Mouse (Mus musculus): ENCODE results near the gene Osbp2. TPM values are rescaled to one million over a fixed set of nuclear protein-coding genes. Genes with fewer than 3 reads are reported as not detected.

Osbp2 gene
- polyA plus RNA-seq, 1 experiment from 2014 or later = 0.18 TPM

DNA sequence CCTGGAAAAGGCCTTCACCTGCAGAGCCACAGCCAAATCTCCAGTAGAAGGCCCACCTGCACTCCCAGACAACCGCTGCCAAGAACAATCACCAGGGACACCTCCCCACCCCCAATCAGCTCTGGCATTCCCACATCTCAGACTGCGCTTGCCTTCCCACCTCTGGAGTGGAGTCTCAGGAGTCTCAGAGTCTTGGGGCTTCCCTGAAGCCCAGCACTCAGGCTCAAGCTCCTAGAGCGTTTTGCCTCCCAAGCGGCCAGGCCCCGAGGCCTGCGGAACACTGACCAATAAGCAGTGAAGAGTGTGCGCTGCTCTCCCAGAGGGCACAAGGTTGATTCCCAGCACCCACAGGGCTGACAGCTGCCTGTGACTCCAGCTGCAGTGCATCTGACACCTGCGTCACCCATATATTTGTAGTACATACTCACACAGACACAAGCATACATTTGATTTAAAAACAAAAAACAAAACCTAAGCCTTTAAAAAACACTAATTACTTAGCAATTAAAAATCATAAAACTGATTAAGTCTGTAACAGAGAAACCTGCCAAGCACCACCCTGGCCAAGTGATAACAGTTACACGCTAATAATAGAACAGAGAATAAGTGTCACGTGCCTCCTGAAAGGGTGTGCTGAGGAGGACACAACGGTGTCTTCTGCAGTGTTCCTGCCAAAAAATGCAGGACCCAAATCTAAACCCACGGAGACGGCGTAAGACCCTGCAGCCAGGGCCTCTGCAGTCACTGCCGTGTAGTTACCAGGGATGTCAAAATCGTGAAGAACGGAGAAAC, 19.6 kb downstream of the Osbp2 start:
- Histone ChIP-seq H3K27ac (no peak overlapping the region), H3K36me3 (no peaks in the 10 kb centered on the region), H3K4me3 (replicated peaks) (no peak overlapping the region), H3K4me1 (replicated peaks) (no peaks in the 10 kb centered on the region), H3K9me3 (replicated peaks) (no peaks in the 10 kb centered on the region), H3K9ac (no peak overlapping the region), H3K27me3 (no peaks in the 10 kb centered on the region), H3K4me2 (no peak overlapping the region)
- DNase-seq (no peak), ATAC-seq (ENCODE audit: low read depth) (no peak)
- 68% methylated on average over 17 of the region's 17 CpGs for WGBS (ENCODE audit: insufficient replicate concordance)

DNA sequence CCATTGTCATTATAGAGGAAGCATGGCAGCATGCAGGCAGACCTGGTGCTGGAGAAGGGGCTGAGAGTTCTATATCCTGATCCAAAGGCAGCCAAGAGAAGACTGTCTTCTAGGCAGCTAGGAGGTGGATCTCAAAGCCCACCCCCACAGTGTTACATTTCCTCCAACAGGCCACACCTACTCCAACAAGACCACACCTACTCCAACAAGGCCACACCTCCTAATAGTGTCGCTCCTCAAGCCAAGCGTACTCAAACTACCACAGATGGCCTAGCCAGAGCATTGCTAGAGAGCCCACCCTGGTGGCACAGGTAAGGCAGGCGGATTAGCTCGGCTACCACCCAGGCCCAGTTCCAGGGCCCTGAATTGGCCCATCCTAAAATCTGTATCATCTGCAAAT, 28.4 kb downstream of the Osbp2 start:
- Histone ChIP-seq H3K4me1 (replicated peaks) (no peaks in the 10 kb centered on the region), H3K36me3 (no peaks in the 10 kb centered on the region), H3K9me3 (replicated peaks) (no peaks in the 10 kb centered on the region), H3K4me2 (no peak overlapping the region), H3K4me3 (replicated peaks) (no peak overlapping the region), H3K27me3 (no peaks in the 10 kb centered on the region), H3K27ac (no peak overlapping the region), H3K9ac (no peak overlapping the region)
- WGBS (ENCODE audit: insufficient replicate concordance) = 48% methylated on average over 4 of the region's 4 CpGs
- ATAC-seq (ENCODE audit: low read depth) (no peak), DNase-seq (no peak)

DNA sequence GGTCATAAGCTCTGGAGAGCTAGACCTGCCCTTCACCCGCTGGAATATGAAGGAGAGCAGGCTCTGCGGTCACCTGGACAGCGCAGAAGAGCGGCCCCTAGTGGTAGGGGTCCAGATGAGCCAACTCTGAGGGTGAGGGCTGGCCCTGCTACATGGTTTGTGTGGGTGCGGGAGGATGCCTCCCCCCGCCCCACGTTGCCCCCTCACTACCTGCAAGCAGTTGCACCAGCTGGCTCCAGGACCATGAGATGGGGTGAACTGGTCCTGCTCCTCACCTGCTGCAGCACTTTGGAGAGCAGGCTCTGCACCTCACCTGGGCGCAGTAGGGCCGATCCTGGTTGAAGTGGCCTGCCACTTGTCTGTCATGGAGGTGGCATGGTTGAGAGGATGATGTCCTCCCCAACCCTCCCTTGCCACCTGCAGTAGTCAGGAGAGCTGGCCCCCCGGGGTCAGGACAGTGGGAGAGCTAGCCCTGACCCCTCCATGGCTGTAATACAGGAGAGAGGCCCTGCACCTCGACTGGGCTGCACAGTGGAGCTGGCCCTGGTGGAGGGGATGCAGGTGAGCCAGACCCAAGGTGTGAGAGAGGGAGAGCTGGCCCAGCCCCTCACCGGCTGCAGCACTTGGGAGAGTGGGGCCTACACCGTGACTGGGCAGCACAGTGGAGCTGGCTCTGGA, 29.1 kb downstream of the Osbp2 start:
- Histone ChIP-seq H3K4me3 (replicated peaks) (no peak overlapping the region), H3K36me3 (no peaks in the 10 kb centered on the region)
- WGBS (ENCODE audit: insufficient replicate concordance) = 34% methylated on average over 13 of the region's 13 CpGs

DNA sequence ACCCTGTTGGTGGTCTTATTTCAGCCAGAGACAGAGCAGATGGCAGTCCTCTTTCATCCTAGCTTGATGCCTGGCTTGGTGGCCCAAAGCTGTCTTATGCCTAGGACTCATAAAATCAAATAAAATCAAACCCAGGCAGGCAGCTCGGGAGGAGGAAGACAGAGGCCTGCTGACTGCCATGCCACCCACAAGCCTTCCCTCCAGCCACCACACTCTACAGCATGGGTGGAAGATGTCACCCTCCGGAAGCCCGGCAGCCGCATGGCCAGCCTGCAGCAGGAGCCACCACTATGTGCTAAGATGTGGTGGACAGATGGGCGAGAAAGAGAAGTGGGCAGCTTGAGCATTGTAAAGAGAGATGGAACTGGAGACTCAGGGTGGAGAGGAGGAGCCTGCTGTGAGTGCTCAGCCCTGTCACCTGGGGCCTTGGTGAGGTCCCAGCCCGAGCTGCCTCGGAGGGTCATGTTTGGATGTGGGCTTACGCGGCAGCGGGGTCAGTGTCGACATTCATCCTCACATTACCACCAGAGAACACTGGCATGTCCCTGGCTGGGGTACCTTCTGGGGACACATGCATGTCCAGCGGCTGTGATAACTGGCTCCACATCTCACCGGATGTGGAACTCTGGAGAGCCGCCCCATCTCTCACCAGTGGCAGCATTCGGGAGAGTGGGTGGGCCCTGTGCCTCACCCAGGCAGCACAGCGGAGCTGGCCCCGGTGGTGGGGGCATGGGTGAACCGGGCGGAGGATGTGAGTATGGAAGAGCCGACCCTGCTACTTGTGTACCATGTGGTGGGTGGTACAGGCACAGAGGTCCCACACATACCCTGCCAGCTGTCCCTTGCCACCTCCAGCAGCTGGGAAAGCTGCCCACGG, 29.9 kb downstream of the Osbp2 start:
- no peak overlapping the region for H3K4me3 ChIP-seq (replicated peaks)
- no peaks in the 10 kb centered on the region for H3K9me3 ChIP-seq (replicated peaks)
- no peaks in the 10 kb centered on the region for H3K27me3 ChIP-seq
- H3K4me1 ChIP-seq (replicated peaks) = no peaks in the 10 kb centered on the region
- WGBS (ENCODE audit: insufficient replicate concordance) = 33% methylated on average over 21 of the region's 21 CpGs
- H3K27ac ChIP-seq = no peak overlapping the region
- peak overlapping the region; percentile 23; the same call in 1 of the 2 replicates for H3K4me2 ChIP-seq
- DNase-seq (no peak), ATAC-seq (ENCODE audit: low read depth) (no peak)
- H3K9ac ChIP-seq = no peak overlapping the region
- no peaks in the 10 kb centered on the region for H3K36me3 ChIP-seq

More for the DNA sequence above, 29.1 kb downstream of the Osbp2 start:
- Histone ChIP-seq H3K27me3 (no peaks in the 10 kb centered on the region), H3K9me3 (replicated peaks) (no peaks in the 10 kb centered on the region), H3K4me2 (peak overlapping the region; percentile 23; the same call in 1 of the 2 replicates), H3K4me1 (replicated peaks) (no peaks in the 10 kb centered on the region), H3K27ac (no peak overlapping the region), H3K9ac (no peak overlapping the region)
- ATAC-seq (ENCODE audit: low read depth) (no peak; the same call in 1 of the 2 replicates), DNase-seq (peak; percentile 22)

DNA sequence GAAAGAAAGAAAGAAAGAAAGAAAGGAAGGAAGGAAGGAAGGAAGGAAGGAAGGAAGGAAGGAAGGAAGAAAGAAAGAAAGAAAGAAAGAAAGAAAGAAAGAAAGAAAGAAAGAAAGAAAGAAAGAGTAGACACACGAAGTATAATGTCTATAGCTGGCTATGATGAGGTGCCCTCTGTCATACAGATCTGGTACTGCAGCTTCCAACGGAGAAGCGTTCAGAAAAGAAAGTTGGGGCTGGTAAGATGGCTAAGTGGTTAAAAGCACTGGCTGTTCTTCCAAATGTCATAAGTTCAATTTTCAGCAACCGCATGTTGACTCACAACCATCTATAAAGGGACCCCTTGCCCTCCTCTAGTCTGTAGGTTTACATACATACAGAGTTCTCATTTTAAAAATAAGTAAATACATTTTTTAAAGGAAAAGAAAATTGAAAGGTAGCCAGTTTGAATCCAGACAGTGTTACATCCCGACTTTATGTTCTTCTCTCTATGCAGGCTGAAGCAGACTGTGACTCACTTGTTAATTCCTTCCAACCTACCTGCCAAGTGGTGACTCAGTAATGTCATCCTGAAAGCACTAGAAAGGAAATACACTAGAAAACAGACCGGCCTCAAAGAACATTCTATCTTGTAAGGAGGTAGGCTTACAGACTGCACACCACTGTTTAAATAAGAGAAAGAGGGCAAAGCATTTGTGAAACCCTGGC, 31.4 kb downstream of the Osbp2 start:
- Histone ChIP-seq H3K4me1 (replicated peaks) (no peaks in the 10 kb centered on the region), H3K36me3 (no peaks in the 10 kb centered on the region), H3K27ac (no peak overlapping the region), H3K4me3 (replicated peaks) (no peak overlapping the region), H3K9me3 (replicated peaks) (no peaks in the 10 kb centered on the region), H3K9ac (no peak overlapping the region), H3K4me2 (no peak overlapping the region), H3K27me3 (no peaks in the 10 kb centered on the region)
- 31% methylated on average over 6 of the region's 6 CpGs for WGBS (ENCODE audit: insufficient replicate concordance)
- DNase-seq (no peak), ATAC-seq (ENCODE audit: low read depth) (no peak)

DNA sequence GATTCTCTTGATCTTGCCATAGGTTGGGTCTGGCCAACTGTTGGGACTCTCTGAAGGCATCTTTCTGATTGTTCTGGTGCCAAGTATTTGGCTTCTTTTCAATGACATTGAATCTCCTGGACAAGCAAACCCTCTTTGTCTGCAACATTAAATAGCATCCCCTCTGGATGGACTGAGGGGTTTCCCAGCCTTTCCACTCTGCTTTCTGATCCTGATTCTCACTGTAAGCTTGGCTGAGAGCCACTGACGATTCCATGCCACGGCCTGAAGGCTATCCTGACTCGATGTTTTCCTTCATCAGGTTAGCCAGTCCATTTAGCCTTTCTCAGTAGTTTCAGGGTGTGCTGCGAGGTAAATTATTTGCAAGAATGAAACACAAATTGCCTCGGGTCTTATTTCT, 34.0 kb downstream of the Osbp2 start:
- Histone ChIP-seq H3K4me1 (replicated peaks) (no peaks in the 10 kb centered on the region), H3K4me2 (no peak overlapping the region), H3K4me3 (replicated peaks) (no peak overlapping the region), H3K9ac (no peak overlapping the region), H3K9me3 (replicated peaks) (no peaks in the 10 kb centered on the region), H3K36me3 (no peaks in the 10 kb centered on the region), H3K27me3 (no peaks in the 10 kb centered on the region), H3K27ac (no peak overlapping the region)
- DNase-seq = no peak
- 69% methylated on average over 5 of the region's 5 CpGs for WGBS (ENCODE audit: insufficient replicate concordance)
- no peak for ATAC-seq (ENCODE audit: low read depth)

DNA sequence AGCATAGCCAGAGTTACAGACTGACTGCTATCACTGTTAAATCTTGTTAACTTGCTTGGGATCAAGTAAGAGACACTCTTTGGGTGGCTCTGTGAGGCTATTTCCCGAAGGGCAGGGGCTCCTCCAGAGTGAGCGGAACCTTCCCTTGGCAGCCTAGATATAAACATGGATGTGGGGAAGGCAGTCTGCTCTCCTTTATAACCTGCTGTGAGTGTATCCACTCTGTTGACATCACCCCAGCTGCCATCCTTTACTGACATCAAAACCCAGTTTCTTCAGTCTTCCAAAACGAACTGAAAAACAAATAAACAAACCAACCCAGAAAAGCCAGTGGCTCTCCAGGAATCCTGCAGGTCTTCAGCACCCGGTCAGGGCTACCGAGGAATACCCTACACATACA, 39.6 kb downstream of the Osbp2 start:
- no peak for DNase-seq
- Histone ChIP-seq H3K9ac (no peak overlapping the region), H3K9me3 (replicated peaks) (no peaks in the 10 kb centered on the region), H3K27me3 (no peaks in the 10 kb centered on the region; the same call in 1 of the 2 replicates), H3K4me2 (no peak overlapping the region), H3K36me3 (no peaks in the 10 kb centered on the region), H3K4me1 (replicated peaks) (no peaks in the 10 kb centered on the region), H3K27ac (no peak overlapping the region), H3K4me3 (replicated peaks) (no peak overlapping the region)
- WGBS (ENCODE audit: insufficient replicate concordance) = 65% methylated on average over 5 of the region's 5 CpGs
- ATAC-seq (ENCODE audit: low read depth) = no peak

DNA sequence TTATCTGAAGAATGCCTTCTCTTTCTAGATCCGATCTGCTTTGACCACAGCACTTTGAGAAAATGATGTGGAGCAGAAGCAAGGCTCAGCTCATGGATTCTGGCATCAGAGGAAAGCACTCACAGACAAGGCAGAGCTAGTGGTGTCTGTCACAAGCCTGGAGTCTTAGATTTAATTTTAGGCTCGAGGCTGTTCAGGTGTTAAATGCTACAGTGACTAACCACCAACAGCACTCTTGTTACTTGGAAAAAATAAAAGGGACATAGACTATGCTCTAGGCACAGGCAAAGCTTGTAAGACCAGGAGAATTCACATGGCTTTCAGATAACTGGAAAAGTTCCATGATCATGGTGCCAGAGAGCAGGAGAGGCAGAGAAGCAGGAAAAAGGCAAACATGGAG, 40.3 kb downstream of the Osbp2 start:
- WGBS (ENCODE audit: insufficient replicate concordance) = 32% methylated on average over 2 of the region's 2 CpGs
- Histone ChIP-seq H3K4me2 (no peak overlapping the region), H3K27me3 (no peaks in the 10 kb centered on the region; the same call in 1 of the 2 replicates), H3K9ac (no peak overlapping the region), H3K4me3 (replicated peaks) (no peak overlapping the region), H3K27ac (no peak overlapping the region), H3K4me1 (replicated peaks) (no peaks in the 10 kb centered on the region), H3K36me3 (no peaks in the 10 kb centered on the region), H3K9me3 (replicated peaks) (no peaks in the 10 kb centered on the region)
- DNase-seq (no peak), ATAC-seq (ENCODE audit: low read depth) (no peak)

DNA sequence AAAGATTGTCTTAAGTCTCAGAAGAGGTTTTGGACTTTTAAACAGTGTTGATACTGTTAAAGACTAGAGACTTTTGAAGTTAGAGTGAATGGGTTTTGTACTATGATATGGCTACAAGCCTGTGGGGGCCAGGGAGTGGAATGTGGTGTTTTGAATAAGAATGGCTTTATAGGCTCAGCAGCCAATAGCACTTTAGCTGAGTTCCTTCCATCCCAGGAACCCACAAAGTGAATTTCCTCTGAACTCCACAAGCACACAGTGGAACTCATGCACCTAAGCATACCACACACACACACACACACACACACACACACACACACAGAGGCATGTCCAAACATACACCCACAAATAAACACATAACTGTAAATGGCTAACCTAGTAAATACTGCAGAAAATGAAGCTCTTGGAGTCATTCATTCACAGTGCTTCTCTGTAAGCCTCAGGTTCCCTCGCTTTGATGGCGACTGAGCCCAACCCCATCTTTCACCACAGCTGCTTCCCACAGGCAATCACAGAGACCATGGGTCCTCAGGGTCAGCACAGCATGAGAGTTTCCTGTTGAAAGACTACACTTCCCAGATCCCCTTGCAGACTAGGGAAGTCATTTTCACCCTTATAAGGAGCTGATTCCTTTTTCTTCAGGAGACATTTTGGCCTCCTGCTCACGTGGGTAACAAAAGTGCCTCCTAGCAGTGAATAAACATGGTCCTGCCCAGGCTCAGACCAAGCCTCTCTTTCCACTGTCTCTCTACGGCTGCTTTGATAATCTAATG, 45.5 kb downstream of the Osbp2 start:
- Histone ChIP-seq H3K9ac (no peak overlapping the region), H3K4me3 (replicated peaks) (no peak overlapping the region), H3K36me3 (no peaks in the 10 kb centered on the region), H3K27me3 (no peaks in the 10 kb centered on the region; the same call in 1 of the 2 replicates), H3K4me2 (no peak overlapping the region), H3K4me1 (replicated peaks) (no peaks in the 10 kb centered on the region), H3K9me3 (replicated peaks) (no peaks in the 10 kb centered on the region), H3K27ac (no peak overlapping the region)
- 21% methylated on average over 4 of the region's 4 CpGs for whole genome bisulfite sequencing (ENCODE audit: insufficient replicate concordance)
- ATAC-seq (ENCODE audit: low read depth) (no peak), DNase-seq (no peak)

DNA sequence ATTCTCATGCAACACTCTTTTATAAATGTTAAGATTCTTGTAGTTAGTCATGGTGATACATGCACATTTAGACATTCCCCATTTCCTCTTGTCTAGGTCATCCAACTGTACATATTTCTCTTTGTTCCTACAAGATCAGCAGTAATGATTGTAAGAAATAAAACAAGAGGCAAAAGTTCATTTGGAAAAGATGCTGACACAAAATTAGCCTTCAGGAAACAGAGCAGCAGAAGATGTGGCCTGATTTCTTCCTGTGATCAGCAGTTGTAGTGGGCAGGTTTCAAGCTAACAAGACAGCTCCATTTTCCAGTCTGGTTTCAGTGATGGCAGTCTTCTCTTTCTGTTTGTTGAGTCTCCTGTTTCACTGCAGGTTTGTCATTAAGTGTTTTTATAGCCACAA, 47.8 kb downstream of the Osbp2 start:
- Histone ChIP-seq H3K27me3 (no peaks in the 10 kb centered on the region), H3K4me1 (replicated peaks) (no peaks in the 10 kb centered on the region), H3K27ac (no peak overlapping the region), H3K36me3 (no peaks in the 10 kb centered on the region), H3K4me3 (replicated peaks) (no peak overlapping the region), H3K9ac (no peak overlapping the region), H3K9me3 (replicated peaks) (no peaks in the 10 kb centered on the region), H3K4me2 (no peak overlapping the region)
- ATAC-seq (ENCODE audit: low read depth) (no peak), DNase-seq (no peak)
